Mouse (Mus musculus) neural tube, embryonic 14.5 days (tissue): Measurements from ENCODE around the gene Trir. TPM values are rescaled to one million over a fixed set of nuclear protein-coding genes. Genes with fewer than 3 reads are reported as not detected.

Source experiments
- microRNA-seq: library from miRNA; unstranded; fragments of <30 nt; microRNA quantifications from one replicate; pipeline ENCODE4, GENCODE M21; 2016
- polyA plus RNA-seq: library from polyadenylated mRNA; unstranded; fragments of >200 nt; fragmentation: Nextera tagmentation; extraction: Ambion mirVana; gene quantifications from 2 replicates; pipeline ENCODE4 v1.2.1, GENCODE M21; 2014

The Trir gene
- polyA plus RNA-seq, 1 experiment from 2014 or later: 153 TPM

Small RNA genes lying within 50 kb of the gene (microRNA-seq; reads per million reads assigned to microRNA genes)
- gene Mir7070: 1.7 reads per million

Other genes with a start within 250 kb of the Trir start
- gene Nfix, start 226.5 kb upstream of the Trir start, polyA plus RNA-seq: 68.2 and 91.5 TPM in 2 replicates
- gene Dand5, start 204.0 kb upstream of the Trir start, polyA plus RNA-seq: 12.3 and 16.9 TPM in 2 replicates
- gene Gadd45gip1, start 195.3 kb upstream of the Trir start, polyA plus RNA-seq: 33.1 and 39.8 TPM in 2 replicates
- gene Rad23a, start 186.2 kb upstream of the Trir start, polyA plus RNA-seq: 69.4 and 78.1 TPM in 2 replicates
- 615 and 623 TPM in 2 replicates for gene Calr, start 179.9 kb upstream of the Trir start, polyA plus RNA-seq
- 90.9 and 98.2 TPM in 2 replicates for gene Farsa, start 169.8 kb upstream of the Trir start, polyA plus RNA-seq
- gene Syce2, start 154.7 kb upstream of the Trir start, polyA plus RNA-seq: 14.2 and 24.5 TPM in 2 replicates
- 33.5 and 34.2 TPM in 2 replicates for gene Gcdh, start 132.9 kb upstream of the Trir start, polyA plus RNA-seq
- gene Klf1, start 124.9 kb upstream of the Trir start, polyA plus RNA-seq: 0.44 and 0.80 TPM in 2 replicates
- 5.0 and 5.3 TPM in 2 replicates for gene Dnase2a, start 118.3 kb upstream of the Trir start, polyA plus RNA-seq
- gene Mast1, start 89.5 kb upstream of the Trir start, polyA plus RNA-seq: 75.6 and 79.8 TPM in 2 replicates
- 1.3 and 3.5 TPM in 2 replicates for gene Rtbdn, start 79.8 kb upstream of the Trir start, polyA plus RNA-seq
- not detected in 2 replicates for gene Gm49661, start 57.4 kb upstream of the Trir start, polyA plus RNA-seq
- 1,214 and 1,252 TPM in 2 replicates for gene Prdx2, start 57.2 kb upstream of the Trir start, polyA plus RNA-seq
- 45.7 and 48.0 TPM in 2 replicates for gene Rnaseh2a, start 57.1 kb upstream of the Trir start, polyA plus RNA-seq
- gene Junb, start 48.1 kb upstream of the Trir start, polyA plus RNA-seq: 5.4 and 8.4 TPM in 2 replicates
- 25.5 and 31.2 TPM in 2 replicates for gene Hook2, start 36.2 kb upstream of the Trir start, polyA plus RNA-seq
- 0.12 TPM in 1 of 2 replicates, not detected in the other for gene Best2, start 12.3 kb upstream of the Trir start, polyA plus RNA-seq
- gene Asna1, start 1.5 kb upstream of the Trir start, polyA plus RNA-seq: 119 and 128 TPM in 2 replicates
- gene Tnpo2, start 10.1 kb downstream of the Trir start, polyA plus RNA-seq: 30.8 and 45.8 TPM in 2 replicates
- 57.0 and 66.3 TPM in 2 replicates for gene Fbxw9, start 33.2 kb downstream of the Trir start, polyA plus RNA-seq
- 1.4 TPM in 1 of 2 replicates, not detected in the other for gene Gm5741, start 41.2 kb downstream of the Trir start, polyA plus RNA-seq
- 115 and 123 TPM in 2 replicates for gene Dhps, start 44.9 kb downstream of the Trir start, polyA plus RNA-seq
- 120 and 134 TPM in 2 replicates for gene Wdr83os, start 53.9 kb downstream of the Trir start, polyA plus RNA-seq
- gene Wdr83, start 54.5 kb downstream of the Trir start, polyA plus RNA-seq: 47.2 and 47.9 TPM in 2 replicates
- gene Man2b1, start 56.4 kb downstream of the Trir start, polyA plus RNA-seq: 15.4 and 20.9 TPM in 2 replicates
- gene Zfp791, start 96.3 kb downstream of the Trir start, polyA plus RNA-seq: 2.9 and 3.5 TPM in 2 replicates
- gene Cks1brt, start 125.1 kb downstream of the Trir start, polyA plus RNA-seq: not detected in 2 replicates
- gene Olfr371, start 199.2 kb downstream of the Trir start, polyA plus RNA-seq: not detected in 2 replicates